9 mouse cellular contexts compared by ENCODE assay signal in genomic region chr10:91032399-91032798, GRCm38 (mm10). TPM values are rescaled to one million over a fixed set of nuclear protein-coding genes. Genes with fewer than 3 reads are reported as not detected.
DNase-seq lines count a peak whose midpoint lies in the region; ATAC-seq and TF ChIP-seq lines count a peak whose summit lies in the region.
"Had no signal": no experiment of that assay in that cellular context is flagged by ENCODE, and none has a peak within 500 bp of the region (broad histone marks: within the 10 kb centered on the region; RNA-seq: fewer than 3 reads in every experiment).

No protein-coding gene starts in this region.

- no peak overlapping the region for H3K4me2 ChIP-seq in embryonic facial prominence, embryonic 12.5 days (replicated peaks)
- no peak overlapping the region for H3K4me2 ChIP-seq in kidney, embryonic 14.5 days (replicated peaks; ENCODE audit: low read depth, low read length)
- H3K4me2 ChIP-seq in limb, embryonic 14.5 days (replicated peaks; ENCODE audit: low read depth, low read length, severe bottlenecking) = no peak overlapping the region
- H3K4me2 ChIP-seq: embryonic facial prominence, embryonic 13.5 days had no signal

- H3K9me3 ChIP-seq in embryonic facial prominence, embryonic 12.5 days = no peaks in the 10 kb centered on the region
- H3K9me3 ChIP-seq in kidney, embryonic 14.5 days (ENCODE audit: control insufficient read depth, low read length) = no peaks in the 10 kb centered on the region
- no peaks in the 10 kb centered on the region for H3K9me3 ChIP-seq in limb, embryonic 14.5 days (ENCODE audit: control insufficient read depth, low read length)
- H3K9me3 ChIP-seq: embryonic facial prominence, embryonic 13.5 days had no signal

- TF ChIP-seq POLR2A in limb, embryonic 14.5 days (IDR thresholded peaks at IDR 0.05; ENCODE audit: borderline replicate concordance, extremely low read depth, insufficient read depth, insufficient read length) = no peak

- no peak overlapping the region for H3K4me3 ChIP-seq in embryonic facial prominence, embryonic 12.5 days
- no peak overlapping the region for H3K4me3 ChIP-seq in kidney, embryonic 14.5 days (ENCODE audit: low read length)
- H3K4me3 ChIP-seq in limb, embryonic 14.5 days (replicated peaks; ENCODE audit: low read length) = no peak overlapping the region
- H3K4me3 ChIP-seq: embryonic facial prominence, embryonic 13.5 days had no signal

- H3K27me3 ChIP-seq in embryonic facial prominence, embryonic 12.5 days = no peaks in the 10 kb centered on the region
- H3K27me3 ChIP-seq in kidney, embryonic 14.5 days (ENCODE audit: control insufficient read depth, insufficient read depth, low read length) = no peaks in the 10 kb centered on the region
- H3K27me3 ChIP-seq in limb, embryonic 14.5 days (ENCODE audit: control insufficient read depth, insufficient read depth, low read length) = no peaks in the 10 kb centered on the region
- H3K27me3 ChIP-seq: embryonic facial prominence, embryonic 13.5 days had no signal

- H3K9ac ChIP-seq in embryonic facial prominence, embryonic 12.5 days = no peak overlapping the region
- no peak overlapping the region for H3K9ac ChIP-seq in kidney, embryonic 14.5 days (ENCODE audit: low read depth, low read length)
- no peak overlapping the region for H3K9ac ChIP-seq in limb, embryonic 14.5 days (ENCODE audit: low read depth, low read length, severe bottlenecking)
- H3K9ac ChIP-seq: embryonic facial prominence, embryonic 13.5 days had no signal

- peaks cover 14% of the 10 kb centered on the region; the same call in 1 of the 2 replicates for H3K36me3 ChIP-seq in embryonic facial prominence, embryonic 12.5 days
- H3K36me3 ChIP-seq in kidney, embryonic 14.5 days (ENCODE audit: control insufficient read depth, insufficient read depth, low read length) = peaks cover 20% of the 10 kb centered on the region; the same call in 1 of the 2 replicates
- peaks cover 43% of the 10 kb centered on the region for H3K36me3 ChIP-seq in limb, embryonic 14.5 days (ENCODE audit: control insufficient read depth, insufficient read depth, low read length)

- WGBS in embryonic facial prominence, embryonic 12.5 days = 17% methylated on average over 4 of the region's 4 CpGs
- WGBS in kidney, embryonic 14.5 days = 9% methylated on average over 4 of the region's 4 CpGs
- 20% methylated on average over 4 of the region's 4 CpGs for WGBS in limb, embryonic 14.5 days

- peak; percentile 47; the same call in 1 of the 2 replicates for ATAC-seq in embryonic facial prominence, embryonic 12.5 days (ENCODE audit: insufficient number of reproducible peaks, insufficient read depth, low FRiP score, low TSS enrichment)
- ATAC-seq in kidney, embryonic 14.5 days (ENCODE audit: low FRiP score, low TSS enrichment) = peak; percentile 74
- peak; percentile 67; the same call in 1 of the 2 replicates for ATAC-seq in limb, embryonic 14.5 days (ENCODE audit: low FRiP score, low read depth)

- DNase-seq in B cell, adult 2 months = peak; percentile 82
- DNase-seq in adrenal gland, postnatal 36 days = peak; percentile 76 to 84
- peak; percentile 74 for DNase-seq in heart, adult 8-10 months (ENCODE audit: low spot score)
- DNase-seq in limb, embryonic 14.5 days (ENCODE audit: low spot score) = peak; percentile 66
- DNase-seq in monocyte, adult 2 months (ENCODE audit: low read depth in 1 of 2, low spot score in 2 of 2) = peak; percentile 5 to 28
- peak; percentile 72 to 88 for DNase-seq in spleen, postnatal 4 days (ENCODE audit: low spot score in 2 of 2)

- no peak overlapping the region for H3K27ac ChIP-seq in embryonic facial prominence, embryonic 12.5 days
- no peak overlapping the region for H3K27ac ChIP-seq in kidney, embryonic 14.5 days (ENCODE audit: low read depth, low read length)
- no peak overlapping the region for H3K27ac ChIP-seq in limb, embryonic 14.5 days (replicated peaks; ENCODE audit: low read depth, low read length)
- H3K27ac ChIP-seq: embryonic facial prominence, embryonic 13.5 days had no signal

- H3K4me1 ChIP-seq in embryonic facial prominence, embryonic 12.5 days = no peaks in the 10 kb centered on the region
- no peaks in the 10 kb centered on the region for H3K4me1 ChIP-seq in kidney, embryonic 14.5 days (ENCODE audit: control insufficient read depth, insufficient read depth, low read length)
- no peaks in the 10 kb centered on the region for H3K4me1 ChIP-seq in limb, embryonic 14.5 days (ENCODE audit: control insufficient read depth, insufficient read depth, low read length)
- H3K4me1 ChIP-seq: embryonic facial prominence, embryonic 13.5 days had no signal

RNA-seq across cellular contexts. Expression of gene Apaf1, which starts 50.2 kb away (rescaled TPM):
- 10 to 100 TPM in 1 of 2 experiments, 1 to 10 TPM in 1; 8.2 to 10.3 TPM for total RNA-seq in adrenal gland, postnatal 36 days (2021)
- 33.0 and 35.4 TPM in 2 replicates for polyA plus RNA-seq in embryonic facial prominence, embryonic 12.5 days (2016; fragmentation: Nextera tagmentation; extraction: Ambion mirVana)
- 1 to 10 TPM; 4.3 to 7.4 (median 5.6) TPM for total RNA-seq in heart, adult 8-10 months (2022)
- 17.8 and 26.2 TPM in 2 replicates for polyA plus RNA-seq in kidney, embryonic 14.5 days (2014; fragmentation: Nextera tagmentation; extraction: Ambion mirVana)
- 39.4 and 41.5 TPM in 2 replicates for polyA plus RNA-seq in limb, embryonic 14.5 days (2012; rRNA removed)
- 33.2 and 40.6 TPM in 2 replicates for polyA plus RNA-seq in limb, embryonic 14.5 days (2014; fragmentation: Nextera tagmentation; extraction: Ambion mirVana)

RNA-seq across cellular contexts. Expression of gene Ikbip, which starts 50.3 kb away (rescaled TPM):
- total RNA-seq in adrenal gland, postnatal 36 days (2021) = 10 to 100 TPM; 32.0 to 36.9 TPM
- polyA plus RNA-seq in embryonic facial prominence, embryonic 12.5 days (2016; fragmentation: Nextera tagmentation; extraction: Ambion mirVana) = 47.2 and 48.5 TPM in 2 replicates
- total RNA-seq in heart, adult 8-10 months (2022) = 10 to 100 TPM; 19.8 to 22.9 (median 21.7) TPM
- polyA plus RNA-seq in kidney, embryonic 14.5 days (2014; fragmentation: Nextera tagmentation; extraction: Ambion mirVana) = 37.9 and 39.6 TPM in 2 replicates
- polyA plus RNA-seq in limb, embryonic 14.5 days (2012; rRNA removed) = 33.3 and 54.5 TPM in 2 replicates
- 79.2 and 82.5 TPM in 2 replicates for polyA plus RNA-seq in limb, embryonic 14.5 days (2014; fragmentation: Nextera tagmentation; extraction: Ambion mirVana)

Comparison
In these comparisons a context has a peak if more than half of its experiments do, and no peak if none do; other contexts are left out.
1. DNase-seq: peak in every context shown above with its lines; median percentile 82 in B cell, adult 2 months; 80 in adrenal gland, postnatal 36 days; 80 in spleen, postnatal 4 days; 74 in heart, adult 8-10 months; 66 in limb, embryonic 14.5 days; 16 in monocyte, adult 2 months.